Mouse (Mus musculus): ENCODE measurements at regions not wholly inside any gene's neighbourhood (a gene's known extent, or its start where the extent isn't known, plus 50 kb on each side); places are given as distances from the start of the nearest gene placed in this dataset.

GRCm38 (mm10) chr10:8945195-8945751 is 59.4 kb upstream of the Sash1 start:
- no peak for TF ChIP-seq MYOG (IDR thresholded peaks at IDR 0.05; ENCODE audit: control insufficient read depth, extremely low read depth, insufficient read length)
- no peak for TF ChIP-seq USF1 (IDR thresholded peaks at IDR 0.05; ENCODE audit: low read depth)
- TF ChIP-seq CTCF (IDR thresholded peaks at IDR 0.05; ENCODE audit: control insufficient read depth, insufficient read depth, insufficient read length) = no peak
- TF ChIP-seq MAX (IDR thresholded peaks at IDR 0.05) = no peak
- TF ChIP-seq CEBPB (IDR thresholded peaks at IDR 0.05; ENCODE audit: low read depth) = no peak
- no peak for TF ChIP-seq MYOD1 (IDR thresholded peaks at IDR 0.05; ENCODE audit: control insufficient read depth, insufficient read length, low read depth)

All from C2C12 (cell line).